Mouse (Mus musculus) embryonic fibroblast, embryonic 13.5 days (primary cell): ENCODE results near the gene Usp24. TPM values are rescaled to one million over a fixed set of nuclear protein-coding genes. Genes with fewer than 3 reads are reported as not detected.
A peak's percentile ranks its signal among the peaks of the same experiment; 100 is the strongest.
"Not testable (repeated sequence)": the region's sequence is repeated elsewhere in the genome, so short reads cannot be mapped to it uniquely, and the experiment has no call there.

ENCODE experiments used
- H3K27ac ChIP-seq: 2 replicates; pipeline ENCODE4 v1.5.1; 2012; ENCODE audit warnings: low read length, control low read depth, inconsistent platforms; ENCODE audit not compliant: insufficient read depth
- H3K4me1 ChIP-seq: 2 replicates; pipeline ENCODE4 v1.6.1; 2011; ENCODE audit warnings: low read length; ENCODE audit not compliant: control insufficient read depth, insufficient read depth
- H3K4me3 ChIP-seq: 2 replicates; pipeline ENCODE4 v1.5.1; 2011; ENCODE audit warnings: mild to moderate bottlenecking, control low read depth, low read length; ENCODE audit not compliant: insufficient read depth
- CTCF ChIP-seq: IDR thresholded peaks from 2 replicates; pipeline ENCODE4 v1.5.1; 2011; ENCODE audit warnings: mild to moderate bottlenecking, control low read depth, low read length, moderate library complexity, borderline replicate concordance; ENCODE audit not compliant: insufficient read depth
- POLR2A ChIP-seq: IDR thresholded peaks from 2 replicates; pipeline ENCODE4 v1.6.1; 2011; ENCODE audit warnings: low read depth, mild to moderate bottlenecking, control low read depth, low read length, moderate library complexity
- polyA plus RNA-seq: library from polyadenylated mRNA; stranded (reverse); fragments of >200 nt; gene quantifications from 2 replicates; pipeline ENCODE4 v1.2.4, GENCODE M21; 2011; ENCODE audit warnings: low read depth; ENCODE audit not compliant: missing spikeins, insufficient read length

Usp24 gene
- polyA plus RNA-seq, 1 experiment, result 31.1 TPM

DNA sequence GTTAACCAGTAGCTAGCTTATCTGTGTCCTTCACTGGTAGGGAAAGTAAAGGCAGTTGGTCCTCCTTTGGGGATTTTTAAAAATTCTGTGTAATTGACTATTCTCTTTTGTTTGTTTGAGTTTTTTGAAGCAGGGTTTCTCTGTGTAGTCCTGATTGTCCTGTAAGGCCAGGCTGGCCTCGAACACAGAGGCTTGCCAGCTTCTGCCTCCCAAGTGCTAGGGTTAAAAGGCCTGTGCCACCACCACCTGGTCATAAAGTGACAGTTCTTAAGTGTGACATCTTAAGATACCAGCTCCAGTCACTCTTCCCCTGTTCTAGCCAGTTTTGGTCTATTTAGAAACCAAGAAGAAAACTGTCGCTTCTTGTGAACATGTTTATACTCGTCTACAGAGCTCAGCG lies 2.2 kb downstream of the Usp24 start:
- H3K27ac ChIP-seq, result no peak overlapping the region

GRCm38 (mm10) chr4:106318976-106319375 lies 3.0 kb downstream of the Usp24 start:
- TF ChIP-seq CTCF (no peak), POLR2A (no peak)
- Histone ChIP-seq H3K27ac (no peak overlapping the region), H3K4me1 (peaks cover 12% of the 10 kb centered on the region), H3K4me3 (no peak overlapping the region)

More for the DNA sequence above, 2.2 kb downstream of the Usp24 start:
- Histone ChIP-seq H3K4me3 (peak overlapping the region; percentile 92), H3K4me1 (peaks cover 12% of the 10 kb centered on the region)
- no peak for TF ChIP-seq POLR2A
- TF ChIP-seq CTCF, result no peak

DNA sequence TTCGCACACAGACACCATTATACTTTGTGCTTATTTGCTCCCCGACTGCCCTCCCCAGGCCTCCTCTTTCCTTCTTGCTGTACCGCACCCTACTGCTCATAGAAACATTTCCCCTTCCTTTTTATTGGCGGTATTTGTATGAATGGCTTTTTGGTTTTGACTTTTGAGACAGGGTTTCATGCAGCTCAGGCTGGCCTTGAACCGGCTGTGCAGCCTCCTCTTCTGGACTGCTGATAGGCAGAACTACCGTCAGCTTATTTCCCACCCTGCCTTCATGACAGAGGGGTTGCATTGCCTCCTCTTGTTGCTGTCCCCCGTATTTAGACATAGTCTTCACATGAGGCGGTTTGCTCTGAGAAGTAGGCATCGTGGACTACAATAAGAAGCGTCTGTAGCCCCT lies 6.8 kb downstream of the Usp24 start:
- TF ChIP-seq POLR2A, result no peak
- no peak for TF ChIP-seq CTCF
- Histone ChIP-seq H3K27ac (no peak overlapping the region), H3K4me1 (peaks cover 7% of the 10 kb centered on the region), H3K4me3 (no peak overlapping the region)

- H3K4me1 ChIP-seq, result peaks cover 7% of the 10 kb centered on the region
- H3K4me3 ChIP-seq, result no peak overlapping the region
- TF ChIP-seq POLR2A (no peak), CTCF (no peak)
- H3K27ac ChIP-seq, result no peak overlapping the region
Measured at GRCm38 (mm10) chr4:106323318-106323717, 7.3 kb downstream of the Usp24 start.

DNA sequence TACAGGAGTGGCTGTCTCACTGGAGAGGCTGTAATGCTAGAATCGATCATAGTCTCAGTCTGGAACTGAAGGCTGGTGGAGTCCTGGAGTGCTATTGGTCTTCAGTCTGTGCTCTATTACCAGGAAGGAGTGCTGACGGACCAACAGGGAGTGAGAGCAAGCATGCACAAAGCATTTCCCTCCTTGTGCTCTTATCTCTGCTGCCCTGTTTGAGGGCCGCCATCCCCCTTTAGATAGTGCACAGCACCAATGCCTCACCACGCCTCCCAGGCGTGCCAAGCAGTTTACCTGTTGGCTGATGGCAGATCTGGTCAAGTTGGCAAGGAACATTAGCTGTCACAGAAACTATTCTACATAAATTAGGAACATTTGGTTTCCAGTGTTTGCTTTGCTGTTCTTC lies 11.4 kb downstream of the Usp24 start:
- Histone ChIP-seq H3K4me1 (peaks cover 7% of the 10 kb centered on the region; the same call in 1 of the 2 replicates), H3K27ac (no peak overlapping the region), H3K4me3 (no peak overlapping the region)
- no peak for TF ChIP-seq POLR2A
- TF ChIP-seq CTCF, result no peak

- H3K4me1 ChIP-seq, result peaks cover 7% of the 10 kb centered on the region; the same call in 1 of the 2 replicates
- H3K27ac ChIP-seq, result no peak overlapping the region
- TF ChIP-seq CTCF, result no peak
- no peak overlapping the region for H3K4me3 ChIP-seq
Measured at GRCm38 (mm10) chr4:106328704-106329103, 12.7 kb downstream of the Usp24 start.

DNA sequence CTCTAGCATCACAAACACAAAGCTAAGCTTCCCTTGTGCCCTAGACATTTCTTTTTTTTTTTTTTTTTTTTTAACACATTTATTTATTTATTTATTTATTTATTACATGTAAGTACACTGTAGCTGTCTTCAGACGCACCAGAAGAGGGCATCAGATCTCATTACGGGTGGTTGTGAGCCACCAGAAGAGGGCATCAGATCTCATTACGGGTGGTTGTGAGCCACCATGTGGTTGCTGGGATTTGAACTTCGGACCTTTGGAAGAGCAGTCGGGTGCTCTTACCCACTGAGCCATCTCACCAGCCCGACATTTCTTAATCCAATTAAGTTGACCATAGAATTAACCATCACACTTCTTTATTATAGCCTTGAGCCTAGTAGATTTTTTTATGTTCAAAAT lies 13.2 kb downstream of the Usp24 start:
- H3K27ac ChIP-seq, H3K4me1 ChIP-seq, H3K4me3 ChIP-seq: not testable (repeated sequence)

- no peak for TF ChIP-seq POLR2A
- TF ChIP-seq CTCF, result no peak
Measured at GRCm38 (mm10) chr4:106330371-106330819, 14.4 kb downstream of the Usp24 start.

GRCm38 (mm10) chr4:106333071-106333470 lies 17.1 kb downstream of the Usp24 start:
- Histone ChIP-seq H3K4me1 (peaks cover 7% of the 10 kb centered on the region), H3K27ac (no peak overlapping the region), H3K4me3 (no peak overlapping the region)
- TF ChIP-seq CTCF, result no peak
- TF ChIP-seq POLR2A, result no peak

More at GRCm38 (mm10) chr4:106330371-106330819, 14.4 kb downstream of the Usp24 start:
- Histone ChIP-seq H3K27ac (peak overlapping the region; percentile 17; the same call in 1 of the 2 replicates), H3K4me1 (peaks cover 7% of the 10 kb centered on the region; the same call in 1 of the 2 replicates), H3K4me3 (no peak overlapping the region)

DNA sequence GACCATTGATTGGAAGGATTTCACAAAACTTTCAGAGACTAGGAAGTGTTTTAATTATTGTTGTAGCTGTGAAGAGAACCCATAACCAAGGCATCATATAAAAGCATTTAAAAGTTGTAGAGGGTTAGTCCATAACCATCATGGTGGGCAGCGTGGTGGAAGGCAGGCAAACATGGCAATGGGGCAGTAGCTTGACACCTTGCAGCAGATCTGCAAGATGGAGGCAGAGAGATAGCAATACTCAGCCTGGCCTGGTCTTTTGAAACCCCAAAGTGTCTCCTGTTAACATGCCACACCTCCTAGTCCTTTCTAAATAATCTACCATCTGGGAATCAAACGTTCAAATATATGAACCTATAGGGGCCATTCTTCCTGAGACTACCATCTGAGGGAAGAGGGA lies 17.6 kb downstream of the Usp24 start:
- H3K4me1 ChIP-seq, result peaks cover 7% of the 10 kb centered on the region
- TF ChIP-seq CTCF, result no peak
- no peak for TF ChIP-seq POLR2A
- no peak overlapping the region for H3K4me3 ChIP-seq

GRCm38 (mm10) chr4:106335858-106336257 lies 19.8 kb downstream of the Usp24 start:
- peaks cover 3% of the 10 kb centered on the region for H3K4me1 ChIP-seq

More for the DNA sequence above, 17.6 kb downstream of the Usp24 start:
- H3K27ac ChIP-seq, result no peak overlapping the region

More at GRCm38 (mm10) chr4:106335858-106336257, 19.8 kb downstream of the Usp24 start:
- H3K27ac ChIP-seq, result no peak overlapping the region
- TF ChIP-seq POLR2A (no peak), CTCF (no peak)
- H3K4me3 ChIP-seq, result no peak overlapping the region
